Mouse (Mus musculus): ENCODE data around the gene Cd5l. TPM values are rescaled to one million over a fixed set of nuclear protein-coding genes. Genes with fewer than 3 reads are reported as not detected.

The Cd5l gene
- total and polyA plus RNA-seq, 2 experiments, result 63.9 to 162 TPM

DNA sequence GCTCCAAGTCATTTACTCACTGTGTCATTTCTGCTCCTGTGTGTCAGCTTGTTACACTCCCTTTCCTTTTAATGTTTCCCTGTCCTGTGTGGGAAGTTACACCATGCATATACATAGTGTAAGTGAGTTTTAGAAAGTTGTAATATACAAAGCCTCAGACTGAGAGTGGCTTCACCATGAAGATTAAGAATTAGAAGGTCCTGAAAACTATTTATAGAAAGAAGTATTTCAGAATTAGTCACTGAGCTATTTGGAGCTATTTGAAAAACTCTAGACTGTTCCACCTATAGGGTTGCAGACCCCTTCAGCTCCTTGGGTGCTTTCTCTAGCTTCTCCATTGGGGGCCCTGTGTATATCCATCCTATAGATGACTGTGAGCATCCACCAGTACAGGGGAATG, 1.5 kb downstream of the Cd5l start:
- Histone ChIP-seq H3K27me3 (ENCODE audit: control insufficient read depth, insufficient read depth, low read length) (no peaks in the 10 kb centered on the region), H3K27ac (replicated peaks; ENCODE audit: insufficient read depth, low read depth, low read length) (no peak overlapping the region), H3K9ac (ENCODE audit: low read depth, low read length) (no peak overlapping the region), H3K4me1 (ENCODE audit: control insufficient read depth, insufficient read depth, low read length) (no peaks in the 10 kb centered on the region), H3K36me3 (ENCODE audit: control insufficient read depth, insufficient read depth, low read length) (no peaks in the 10 kb centered on the region), H3K79me2 (ENCODE audit: control insufficient read depth, insufficient read depth, low read length) (no peaks in the 10 kb centered on the region), H3K4me3 (ENCODE audit: insufficient read depth, low read depth, low read length) (peak overlapping the region; percentile 20; the same call in 1 of the 2 replicates)
- DNase-seq (ENCODE audit: extremely low read depth, low read depth, low spot score), result no peak
- TF ChIP-seq POLR2A (IDR thresholded peaks at IDR 0.05; ENCODE audit: extremely low read depth, insufficient read depth, low read length) (no peak), CTCF (IDR thresholded peaks at IDR 0.05; ENCODE audit: low read depth, low read length) (no peak)

DNA sequence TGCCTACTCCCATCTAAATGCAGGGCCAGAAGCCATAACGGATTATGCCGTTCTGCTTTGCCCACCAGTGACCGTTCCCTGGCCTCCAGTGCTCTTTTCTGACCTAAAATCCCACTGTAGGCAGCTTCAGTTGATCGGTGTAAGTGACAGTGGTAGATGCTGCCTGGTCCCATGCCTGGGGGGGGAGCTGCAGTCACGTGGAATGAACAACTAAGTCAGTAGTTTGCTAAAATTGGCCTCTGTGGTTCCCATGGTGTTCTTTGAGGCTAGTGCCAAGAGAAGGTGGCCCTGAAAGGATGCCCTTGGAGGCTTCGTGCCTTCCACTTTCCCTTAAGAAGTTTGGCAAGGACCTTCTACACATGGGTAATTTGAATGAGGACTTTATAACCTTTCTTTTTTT, 2.8 kb downstream of the Cd5l start:
- WGBS, result 76% methylated on average over 6 of the region's 6 CpGs
- 0 out of 2 replicates have a peak overlapping the region, but pooled peaks have one; percentile 17 for H3K9ac ChIP-seq (ENCODE audit: low read depth, low read length)
- H3K36me3 ChIP-seq (ENCODE audit: control insufficient read depth, insufficient read depth, low read length), result no peaks in the 10 kb centered on the region
- H3K27me3 ChIP-seq (ENCODE audit: control insufficient read depth, insufficient read depth, low read length), result no peaks in the 10 kb centered on the region
- TF ChIP-seq CTCF (IDR thresholded peaks at IDR 0.05; ENCODE audit: low read depth, low read length), result no peak
- TF ChIP-seq POLR2A (IDR thresholded peaks at IDR 0.05; ENCODE audit: extremely low read depth, insufficient read depth, low read length), result no peak
- no peaks in the 10 kb centered on the region for H3K4me1 ChIP-seq (ENCODE audit: control insufficient read depth, insufficient read depth, low read length)
- H3K79me2 ChIP-seq (ENCODE audit: control insufficient read depth, insufficient read depth, low read length), result no peaks in the 10 kb centered on the region
- H3K27ac ChIP-seq (replicated peaks; ENCODE audit: insufficient read depth, low read depth, low read length), result no peak overlapping the region
- no peak for DNase-seq (ENCODE audit: extremely low read depth, low read depth, low spot score)
- H3K4me3 ChIP-seq (ENCODE audit: insufficient read depth, low read depth, low read length), result peak overlapping the region; percentile 1; the same call in 1 of the 2 replicates

DNA sequence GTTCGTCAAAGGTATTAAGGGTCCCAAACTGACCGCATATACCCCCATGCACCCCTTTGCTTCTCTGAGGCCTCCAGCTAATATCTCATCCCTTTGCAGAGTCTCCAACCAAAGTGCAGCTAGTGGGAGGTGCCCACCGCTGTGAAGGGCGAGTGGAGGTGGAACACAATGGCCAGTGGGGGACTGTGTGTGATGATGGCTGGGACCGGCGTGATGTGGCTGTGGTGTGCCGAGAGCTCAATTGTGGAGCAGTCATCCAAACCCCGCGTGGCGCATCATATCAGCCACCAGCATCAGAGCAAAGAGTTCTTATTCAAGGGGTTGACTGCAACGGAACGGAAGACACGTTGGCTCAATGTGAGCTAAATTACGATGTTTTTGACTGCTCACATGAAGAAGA, 8.0 kb downstream of the Cd5l start:
- H3K79me2 ChIP-seq (ENCODE audit: control insufficient read depth, insufficient read depth, low read length), result no peaks in the 10 kb centered on the region
- TF ChIP-seq CTCF (IDR thresholded peaks at IDR 0.05; ENCODE audit: low read depth, low read length) (no peak), POLR2A (IDR thresholded peaks at IDR 0.05; ENCODE audit: extremely low read depth, insufficient read depth, low read length) (no peak)
- no peaks in the 10 kb centered on the region for H3K4me1 ChIP-seq (ENCODE audit: control insufficient read depth, insufficient read depth, low read length)
- H3K36me3 ChIP-seq (ENCODE audit: control insufficient read depth, insufficient read depth, low read length), result no peaks in the 10 kb centered on the region
- H3K27ac ChIP-seq (replicated peaks; ENCODE audit: insufficient read depth, low read depth, low read length), result no peak overlapping the region
- DNase-seq (ENCODE audit: extremely low read depth, low read depth, low spot score), result no peak
- 91% methylated on average over 14 of the region's 14 CpGs for WGBS
- no peaks in the 10 kb centered on the region for H3K27me3 ChIP-seq (ENCODE audit: control insufficient read depth, insufficient read depth, low read length)
- no peak overlapping the region for H3K4me3 ChIP-seq (ENCODE audit: insufficient read depth, low read depth, low read length)
- H3K9ac ChIP-seq (ENCODE audit: low read depth, low read length), result no peak overlapping the region

DNA sequence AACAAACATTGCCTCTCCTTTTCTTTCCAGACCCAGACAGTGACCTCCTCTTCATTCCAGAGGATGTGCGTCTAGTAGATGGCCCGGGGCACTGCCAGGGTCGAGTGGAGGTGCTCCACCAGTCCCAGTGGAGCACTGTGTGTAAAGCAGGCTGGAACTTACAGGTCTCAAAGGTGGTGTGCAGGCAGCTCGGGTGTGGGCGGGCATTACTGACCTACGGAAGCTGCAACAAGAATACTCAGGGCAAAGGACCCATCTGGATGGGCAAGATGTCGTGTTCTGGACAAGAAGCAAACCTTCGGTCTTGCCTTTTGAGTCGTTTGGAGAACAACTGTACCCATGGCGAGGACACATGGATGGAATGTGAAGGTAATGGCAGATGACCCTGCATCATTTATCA, 9.8 kb downstream of the Cd5l start:
- 80% methylated on average over 10 of the region's 10 CpGs for WGBS
- Histone ChIP-seq H3K4me3 (ENCODE audit: insufficient read depth, low read depth, low read length) (no peak overlapping the region), H3K36me3 (ENCODE audit: control insufficient read depth, insufficient read depth, low read length) (no peaks in the 10 kb centered on the region), H3K9ac (ENCODE audit: low read depth, low read length) (no peak overlapping the region), H3K27ac (replicated peaks; ENCODE audit: insufficient read depth, low read depth, low read length) (no peak overlapping the region), H3K4me1 (ENCODE audit: control insufficient read depth, insufficient read depth, low read length) (no peaks in the 10 kb centered on the region), H3K27me3 (ENCODE audit: control insufficient read depth, insufficient read depth, low read length) (no peaks in the 10 kb centered on the region), H3K79me2 (ENCODE audit: control insufficient read depth, insufficient read depth, low read length) (no peaks in the 10 kb centered on the region)
- TF ChIP-seq POLR2A (IDR thresholded peaks at IDR 0.05; ENCODE audit: extremely low read depth, insufficient read depth, low read length), result no peak
- no peak for TF ChIP-seq CTCF (IDR thresholded peaks at IDR 0.05; ENCODE audit: low read depth, low read length)
- DNase-seq (ENCODE audit: extremely low read depth, low read depth, low spot score), result no peak

DNA sequence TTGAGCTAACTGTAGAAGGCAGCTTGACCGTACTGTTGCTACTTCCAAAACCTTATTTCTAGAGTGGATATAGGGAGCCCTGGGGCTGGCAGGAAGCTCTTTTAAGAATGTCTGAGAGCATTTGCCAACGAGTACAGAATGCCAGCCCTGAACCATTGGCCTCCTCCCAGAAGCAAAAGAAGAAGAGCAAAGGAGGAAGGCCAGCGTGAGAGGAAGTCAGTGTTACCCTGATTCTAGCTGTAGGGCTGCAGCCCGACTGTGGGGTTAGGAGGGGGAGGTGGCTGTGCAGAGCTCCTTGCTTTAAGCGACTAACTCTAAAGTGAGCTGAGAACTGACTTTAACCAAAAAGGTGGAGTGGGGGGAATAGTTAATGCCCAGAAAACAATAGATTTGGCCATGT, 11.5 kb downstream of the Cd5l start:
- no peak for DNase-seq (ENCODE audit: extremely low read depth, low read depth, low spot score)
- 74% methylated on average over 5 of the region's 5 CpGs for WGBS
- H3K27ac ChIP-seq (replicated peaks; ENCODE audit: insufficient read depth, low read depth, low read length), result no peak overlapping the region
- H3K36me3 ChIP-seq (ENCODE audit: control insufficient read depth, insufficient read depth, low read length), result no peaks in the 10 kb centered on the region
- no peak overlapping the region for H3K9ac ChIP-seq (ENCODE audit: low read depth, low read length)
- TF ChIP-seq POLR2A (IDR thresholded peaks at IDR 0.05; ENCODE audit: extremely low read depth, insufficient read depth, low read length), result no peak
- no peak for TF ChIP-seq CTCF (IDR thresholded peaks at IDR 0.05; ENCODE audit: low read depth, low read length)
- H3K27me3 ChIP-seq (ENCODE audit: control insufficient read depth, insufficient read depth, low read length), result no peaks in the 10 kb centered on the region
- H3K4me3 ChIP-seq (ENCODE audit: insufficient read depth, low read depth, low read length), result no peak overlapping the region
- no peaks in the 10 kb centered on the region for H3K79me2 ChIP-seq (ENCODE audit: control insufficient read depth, insufficient read depth, low read length)
- H3K4me1 ChIP-seq (ENCODE audit: control insufficient read depth, insufficient read depth, low read length), result no peaks in the 10 kb centered on the region

DNA sequence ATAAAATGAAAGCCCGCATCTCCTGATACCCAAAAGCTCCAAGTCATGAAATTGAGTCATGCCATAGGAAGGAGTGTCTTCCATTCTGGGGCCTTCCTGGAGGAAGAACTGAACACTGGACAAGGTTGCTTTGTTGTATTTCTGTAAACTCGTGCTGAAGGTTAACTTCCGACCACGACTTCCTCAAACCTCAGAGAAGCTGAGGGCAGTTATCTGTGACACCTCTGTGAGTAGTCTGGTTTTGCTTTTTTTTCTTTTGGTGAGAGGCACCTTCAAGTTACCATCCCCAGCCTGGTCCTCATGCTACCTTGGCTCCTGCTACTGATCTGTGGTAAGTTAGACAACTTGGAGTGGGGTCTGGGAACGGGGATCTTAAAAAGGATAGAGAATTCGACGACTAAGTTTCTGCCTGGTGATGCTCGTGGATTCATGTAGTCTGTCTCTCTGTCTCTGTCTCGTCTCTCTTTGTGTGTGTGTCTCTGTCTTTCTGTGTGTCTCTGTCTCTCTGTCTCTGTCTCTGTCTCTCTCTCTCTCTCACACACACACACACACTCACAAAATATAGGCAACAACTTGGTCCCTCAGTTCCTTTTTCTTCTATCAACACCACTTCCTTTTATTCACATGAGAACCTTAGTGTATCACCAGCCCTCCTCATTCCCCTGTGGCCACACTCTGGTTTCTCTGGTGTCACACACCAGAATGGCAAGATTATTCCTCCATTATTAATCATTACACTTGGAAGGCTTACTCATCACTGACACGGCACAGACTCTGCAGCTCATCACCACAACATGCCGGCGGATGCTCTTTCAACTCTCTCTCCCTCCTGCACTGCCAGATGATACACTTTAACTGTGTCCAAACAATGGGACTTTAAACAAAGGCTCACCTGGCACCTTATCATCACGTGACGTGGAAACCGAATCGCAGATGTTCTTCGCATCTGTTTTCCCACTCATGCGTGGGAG, 18.8 kb downstream of the Cd5l start, which contains the start of gene Fcrl1:
Gene Fcrl1, plus strand, starts transcription at position 193 of the 971 bp plus-strand sequence.
- Histone ChIP-seq H3K27me3 (ENCODE audit: control insufficient read depth, insufficient read depth, low read length) (no peaks in the 10 kb centered on the region), H3K79me2 (ENCODE audit: control insufficient read depth, insufficient read depth, low read length) (no peaks in the 10 kb centered on the region), H3K36me3 (ENCODE audit: control insufficient read depth, insufficient read depth, low read length) (no peaks in the 10 kb centered on the region), H3K9ac (ENCODE audit: low read depth, low read length) (no peak within 1 kb of the TSS), H3K27ac (replicated peaks; ENCODE audit: insufficient read depth, low read depth, low read length) (no peak within 1 kb of the TSS), H3K4me1 (ENCODE audit: control insufficient read depth, insufficient read depth, low read length) (no peaks in the 10 kb centered on the region), H3K4me3 (ENCODE audit: insufficient read depth, low read depth, low read length) (no peak within 1 kb of the TSS)
- peak; percentile 21 for DNase-seq (ENCODE audit: extremely low read depth, low read depth, low spot score)
- WGBS, result 68% methylated on average over 18 of the region's 18 CpGs
- TF ChIP-seq POLR2A (IDR thresholded peaks at IDR 0.05; ENCODE audit: extremely low read depth, insufficient read depth, low read length), result no peak
- TF ChIP-seq CTCF (IDR thresholded peaks at IDR 0.05; ENCODE audit: low read depth, low read length), result no peak
